Mouse (Mus musculus): ENCODE measurements around the gene L3mbtl1. TPM values are rescaled to one million over a fixed set of nuclear protein-coding genes. Genes with fewer than 3 reads are reported as not detected.

L3mbtl1 gene
- polyA plus RNA-seq, 1 experiment: 0.34 TPM

GRCm38 (mm10) chr2:162975157-162975775 lies 32.0 kb downstream of the L3mbtl1 start:
- no peak for TF ChIP-seq CTCF (conservative IDR thresholded peaks at IDR 0.05; ENCODE audit: insufficient read depth, insufficient read length, low read depth, low read length)
- no peak for TF ChIP-seq POLR2A (IDR thresholded peaks at IDR 0.05; ENCODE audit: low read depth, low read length)
- Histone ChIP-seq H3K27ac (ENCODE audit: insufficient read depth, low read depth, low read length) (peak overlapping the region; percentile 8; the same call in 1 of the 2 replicates), H3K4me1 (ENCODE audit: control insufficient read depth, insufficient read depth, low read length) (peaks cover 5% of the 10 kb centered on the region), H3K4me3 (ENCODE audit: insufficient read depth, low read depth, low read length) (no peak overlapping the region), H3K27me3 (replicated peaks; ENCODE audit: control insufficient read depth, insufficient read depth, low read length) (no peaks in the 10 kb centered on the region), H3K36me3 (ENCODE audit: control insufficient read depth, insufficient read depth, low read length) (no peaks in the 10 kb centered on the region)
- no peak for DNase-seq
- WGBS: 68% methylated on average over 11 of the region's 11 CpGs

GRCm38 (mm10) chr2:162976001-162976400 lies 32.7 kb downstream of the L3mbtl1 start:
- peak; percentile 84 for DNase-seq
- no peak overlapping the region for H3K4me3 ChIP-seq (ENCODE audit: insufficient read depth, low read depth, low read length)
- H3K27ac ChIP-seq (ENCODE audit: insufficient read depth, low read depth, low read length): peak overlapping the region; percentile 27; the same call in 1 of the 2 replicates
- peaks cover 7% of the 10 kb centered on the region for H3K4me1 ChIP-seq (ENCODE audit: control insufficient read depth, insufficient read depth, low read length)
- TF ChIP-seq POLR2A (IDR thresholded peaks at IDR 0.05; ENCODE audit: low read depth, low read length) (no peak), CTCF (conservative IDR thresholded peaks at IDR 0.05; ENCODE audit: insufficient read depth, insufficient read length, low read depth, low read length) (no peak)
- 50% methylated on average over 4 of the region's 4 CpGs for WGBS
- H3K36me3 ChIP-seq (ENCODE audit: control insufficient read depth, insufficient read depth, low read length): no peaks in the 10 kb centered on the region
- no peaks in the 10 kb centered on the region for H3K27me3 ChIP-seq (replicated peaks; ENCODE audit: control insufficient read depth, insufficient read depth, low read length)

- Histone ChIP-seq H3K4me3 (ENCODE audit: insufficient read depth, low read depth, low read length) (no peak overlapping the region), H3K36me3 (ENCODE audit: control insufficient read depth, insufficient read depth, low read length) (no peaks in the 10 kb centered on the region), H3K4me1 (ENCODE audit: control insufficient read depth, insufficient read depth, low read length) (peaks cover 18% of the 10 kb centered on the region), H3K27me3 (replicated peaks; ENCODE audit: control insufficient read depth, insufficient read depth, low read length) (no peaks in the 10 kb centered on the region), H3K27ac (ENCODE audit: insufficient read depth, low read depth, low read length) (peak overlapping the region; percentile 89)
- DNase-seq: peak; percentile 91
- WGBS: 47% methylated on average over 6 of the region's 6 CpGs
- no peak for TF ChIP-seq CTCF (conservative IDR thresholded peaks at IDR 0.05; ENCODE audit: insufficient read depth, insufficient read length, low read depth, low read length)
- no peak for TF ChIP-seq POLR2A (IDR thresholded peaks at IDR 0.05; ENCODE audit: low read depth, low read length)
Observed at GRCm38 (mm10) chr2:162984381-162984780, 41.1 kb downstream of the L3mbtl1 start.

- DNase-seq: peak; percentile 97
- WGBS: 7% methylated on average over 3 of the region's 3 CpGs
- H3K27ac ChIP-seq (ENCODE audit: insufficient read depth, low read depth, low read length): peak overlapping the region; percentile 95; the same call in 1 of the 2 replicates
- TF ChIP-seq CTCF (conservative IDR thresholded peaks at IDR 0.05; ENCODE audit: insufficient read depth, insufficient read length, low read depth, low read length) (no peak), POLR2A (IDR thresholded peaks at IDR 0.05; ENCODE audit: low read depth, low read length) (no peak)
- no peaks in the 10 kb centered on the region for H3K27me3 ChIP-seq (replicated peaks; ENCODE audit: control insufficient read depth, insufficient read depth, low read length)
- H3K4me1 ChIP-seq (ENCODE audit: control insufficient read depth, insufficient read depth, low read length): peaks cover 16% of the 10 kb centered on the region
- H3K36me3 ChIP-seq (ENCODE audit: control insufficient read depth, insufficient read depth, low read length): no peaks in the 10 kb centered on the region
- H3K4me3 ChIP-seq (ENCODE audit: insufficient read depth, low read depth, low read length): no peak overlapping the region
Observed at GRCm38 (mm10) chr2:162985923-162986322, 42.7 kb downstream of the L3mbtl1 start.

- 34% methylated on average over 3 of the region's 3 CpGs for WGBS
- Histone ChIP-seq H3K27me3 (replicated peaks; ENCODE audit: control insufficient read depth, insufficient read depth, low read length) (no peaks in the 10 kb centered on the region), H3K27ac (ENCODE audit: insufficient read depth, low read depth, low read length) (peak overlapping the region; percentile 95), H3K4me3 (ENCODE audit: insufficient read depth, low read depth, low read length) (no peak overlapping the region), H3K4me1 (ENCODE audit: control insufficient read depth, insufficient read depth, low read length) (peaks cover 16% of the 10 kb centered on the region), H3K36me3 (ENCODE audit: control insufficient read depth, insufficient read depth, low read length) (no peaks in the 10 kb centered on the region)
- TF ChIP-seq POLR2A (IDR thresholded peaks at IDR 0.05; ENCODE audit: low read depth, low read length) (no peak), CTCF (conservative IDR thresholded peaks at IDR 0.05; ENCODE audit: insufficient read depth, insufficient read length, low read depth, low read length) (no peak)
- no peak for DNase-seq
Observed at GRCm38 (mm10) chr2:162986764-162987163, 43.5 kb downstream of the L3mbtl1 start.

GRCm38 (mm10) chr2:162987218-162987617 lies 43.9 kb downstream of the L3mbtl1 start, which contains the start of gene Sgk2:
Gene Sgk2 (plus strand): TSS chr2:162987330.
- Histone ChIP-seq H3K27me3 (replicated peaks; ENCODE audit: control insufficient read depth, insufficient read depth, low read length) (no peaks in the 10 kb centered on the region), H3K4me3 (ENCODE audit: insufficient read depth, low read depth, low read length) (peak within 1 kb of the TSS; percentile 56), H3K36me3 (ENCODE audit: control insufficient read depth, insufficient read depth, low read length) (no peaks in the 10 kb centered on the region), H3K27ac (ENCODE audit: insufficient read depth, low read depth, low read length) (peak within 1 kb of the TSS; percentile 95), H3K4me1 (ENCODE audit: control insufficient read depth, insufficient read depth, low read length) (peaks cover 16% of the 10 kb centered on the region)
- peak; percentile 97 for DNase-seq
- 15% methylated on average over 8 of the region's 8 CpGs for WGBS
- TF ChIP-seq CTCF (conservative IDR thresholded peaks at IDR 0.05; ENCODE audit: insufficient read depth, insufficient read length, low read depth, low read length) (no peak), POLR2A (IDR thresholded peaks at IDR 0.05; ENCODE audit: low read depth, low read length) (peak; percentile 84)

GRCm38 (mm10) chr2:162988235-162988634 lies 45.0 kb downstream of the L3mbtl1 start:
- WGBS: 39% methylated on average over 4 of the region's 4 CpGs
- H3K4me1 ChIP-seq (ENCODE audit: control insufficient read depth, insufficient read depth, low read length): peaks cover 19% of the 10 kb centered on the region
- no peaks in the 10 kb centered on the region for H3K36me3 ChIP-seq (ENCODE audit: control insufficient read depth, insufficient read depth, low read length)
- TF ChIP-seq POLR2A (IDR thresholded peaks at IDR 0.05; ENCODE audit: low read depth, low read length): no peak
- TF ChIP-seq CTCF (conservative IDR thresholded peaks at IDR 0.05; ENCODE audit: insufficient read depth, insufficient read length, low read depth, low read length): no peak
- no peaks in the 10 kb centered on the region for H3K27me3 ChIP-seq (replicated peaks; ENCODE audit: control insufficient read depth, insufficient read depth, low read length)
- H3K27ac ChIP-seq (ENCODE audit: insufficient read depth, low read depth, low read length): peak overlapping the region; percentile 95
- DNase-seq: no peak
- H3K4me3 ChIP-seq (ENCODE audit: insufficient read depth, low read depth, low read length): peak overlapping the region; percentile 52

Measured in kidney, adult 2 months (tissue).